Mouse (Mus musculus): ENCODE results near the gene Stim1.

GRCm38 (mm10) chr7:102481579-102481978 lies 214.0 kb downstream of the Stim1 start, which contains the start of gene Olfr543:
- no peak for TF ChIP-seq CTCF (conservative IDR thresholded peaks at IDR 0.05; ENCODE audit: insufficient read depth, insufficient read length, low read depth, low read length)
- TF ChIP-seq POLR2A (IDR thresholded peaks at IDR 0.05; ENCODE audit: low read depth, low read length), result no peak
